Comparison of ENCODE assay signal across 17 mouse cellular contexts in genomic region chr15:91007123-91007830, GRCm38 (mm10). TPM values are rescaled to one million over a fixed set of nuclear protein-coding genes. Genes with fewer than 3 reads are reported as not detected.
DNase-seq lines count a peak whose midpoint lies in the region; ATAC-seq and TF ChIP-seq lines count a peak whose summit lies in the region.
"Had no signal": no experiment of that assay in that cellular context is flagged by ENCODE, and none has a peak within 500 bp of the region (broad histone marks: within the 10 kb centered on the region; RNA-seq: fewer than 3 reads in every experiment).

No protein-coding gene starts in this region.

- ATAC-seq in liver, embryonic 11.5 days (replicated peaks; ENCODE audit: low FRiP score): peak; percentile 53; the same call in 1 of the 2 replicates
- ATAC-seq in stomach, postnatal 0 days (ENCODE audit: low FRiP score, low TSS enrichment): peak; percentile 71
- ATAC-seq: midbrain, embryonic 16.5 days had no signal

- peak; percentile 45 for TF ChIP-seq CTCF in stomach, postnatal 0 days (IDR thresholded peaks at IDR 0.05; ENCODE audit: low read depth)

- peak; percentile 65 for DNase-seq in kidney, adult 11 months
- no peak for DNase-seq in kidney, postnatal 4 days
- DNase-seq in liver, embryonic 11.5 days (ENCODE audit: low spot score): no peak
- DNase-seq in liver: no peak
- peak; percentile 43 to 50 for DNase-seq in kidney, postnatal 25 days
- DNase-seq in stomach, postnatal 0 days (ENCODE audit: low spot score): no peak
- DNase-seq in urinary bladder, postnatal 36 days (ENCODE audit: low spot score in 2 of 2): no peak
- DNase-seq: adrenal gland, adult 8-10 months; cerebellum, adult 11 months; cerebellum, postnatal 36 days; spleen, adult 18-20 months had no signal

- H3K4me3 ChIP-seq in liver, embryonic 11.5 days (ENCODE audit: low read depth, low read length): no peak overlapping the region
- H3K4me3 ChIP-seq in stomach, postnatal 0 days (ENCODE audit: low read depth, low read length): no peak overlapping the region
- H3K4me3 ChIP-seq: forebrain, embryonic 12.5 days; heart, embryonic 13.5 days; limb, embryonic 12.5 days; lung, embryonic 15.5 days; stomach, embryonic 15.5 days had no signal

- H3K36me3 ChIP-seq in liver, embryonic 11.5 days (ENCODE audit: control insufficient read depth, insufficient read depth, low read length): no peaks in the 10 kb centered on the region
- H3K36me3 ChIP-seq in stomach, postnatal 0 days (ENCODE audit: control insufficient read depth, insufficient read depth, low read length): no peaks in the 10 kb centered on the region
- H3K36me3 ChIP-seq: forebrain, embryonic 12.5 days; heart, embryonic 13.5 days; limb, embryonic 12.5 days; lung, embryonic 15.5 days; stomach, embryonic 15.5 days had no signal

- H3K9ac ChIP-seq in liver, embryonic 11.5 days (ENCODE audit: low read depth, low read length): no peak overlapping the region
- no peak overlapping the region for H3K9ac ChIP-seq in stomach, postnatal 0 days (ENCODE audit: low read length)
- H3K9ac ChIP-seq: forebrain, embryonic 12.5 days; heart, embryonic 13.5 days; limb, embryonic 12.5 days; lung, embryonic 15.5 days; stomach, embryonic 15.5 days had no signal

- 76% methylated on average over 13 of the region's 13 CpGs for WGBS in liver, embryonic 11.5 days
- WGBS in stomach, postnatal 0 days: 62% methylated on average over 13 of the region's 13 CpGs

- no peaks in the 10 kb centered on the region for H3K27me3 ChIP-seq in liver, embryonic 11.5 days (replicated peaks; ENCODE audit: control insufficient read depth, insufficient read depth, low read length)
- no peaks in the 10 kb centered on the region for H3K27me3 ChIP-seq in stomach, postnatal 0 days (ENCODE audit: control insufficient read depth, insufficient read depth, low read length)
- H3K27me3 ChIP-seq: forebrain, embryonic 12.5 days; heart, embryonic 13.5 days; limb, embryonic 12.5 days; lung, embryonic 15.5 days; stomach, embryonic 15.5 days had no signal

- H3K9me3 ChIP-seq in liver, embryonic 11.5 days (ENCODE audit: control insufficient read depth, low read length): no peaks in the 10 kb centered on the region
- no peaks in the 10 kb centered on the region for H3K9me3 ChIP-seq in stomach, postnatal 0 days (ENCODE audit: control insufficient read depth, low read length)
- H3K9me3 ChIP-seq: forebrain, embryonic 12.5 days; heart, embryonic 13.5 days; limb, embryonic 12.5 days; lung, embryonic 15.5 days; stomach, embryonic 15.5 days had no signal

- H3K27ac ChIP-seq in liver, embryonic 11.5 days (ENCODE audit: low read depth, low read length): no peak overlapping the region
- no peak overlapping the region for H3K27ac ChIP-seq in stomach, postnatal 0 days (replicated peaks)
- H3K27ac ChIP-seq: forebrain, embryonic 12.5 days; heart, embryonic 13.5 days; limb, embryonic 12.5 days; lung, embryonic 15.5 days; stomach, embryonic 15.5 days had no signal

- H3K4me2 ChIP-seq in liver, embryonic 11.5 days: no peak overlapping the region
- H3K4me2 ChIP-seq in stomach, postnatal 0 days (replicated peaks; ENCODE audit: low read depth): no peak overlapping the region
- H3K4me2 ChIP-seq: forebrain, embryonic 12.5 days; heart, embryonic 13.5 days; limb, embryonic 12.5 days; lung, embryonic 15.5 days; stomach, embryonic 15.5 days had no signal

- no peak for TF ChIP-seq EP300 in stomach, postnatal 0 days (optimal IDR thresholded peaks at IDR 0.05)

- no peaks in the 10 kb centered on the region for H3K4me1 ChIP-seq in liver, embryonic 11.5 days (replicated peaks; ENCODE audit: control insufficient read depth, insufficient read depth, low read length)
- H3K4me1 ChIP-seq in stomach, postnatal 0 days (replicated peaks; ENCODE audit: control insufficient read depth, insufficient read depth): no peaks in the 10 kb centered on the region

RNA-seq across cellular contexts. Expression of gene Kif21a, which starts 42.5 kb away (rescaled TPM):
- 3.6 and 4.1 TPM in 2 replicates for polyA plus RNA-seq in liver, embryonic 11.5 days (2014; fragmentation: Nextera tagmentation; extraction: Ambion mirVana)
- 17.2 and 18.2 TPM in 2 replicates for polyA plus RNA-seq in stomach, postnatal 0 days (2015; fragmentation: Nextera tagmentation; extraction: Ambion mirVana)

Comparison
In these comparisons a context has a peak if more than half of its experiments do, and no peak if none do; other contexts are left out.
1. DNase-seq: peak in kidney, adult 11 months (single experiment) and kidney, postnatal 25 days (2 of 2); none in kidney, postnatal 4 days (0 of 2), liver, embryonic 11.5 days (single experiment), liver (single experiment), stomach, postnatal 0 days (single experiment) and urinary bladder, postnatal 36 days (0 of 2).